9 mouse cellular contexts compared by ENCODE assay signal in the genomic region with DNA sequence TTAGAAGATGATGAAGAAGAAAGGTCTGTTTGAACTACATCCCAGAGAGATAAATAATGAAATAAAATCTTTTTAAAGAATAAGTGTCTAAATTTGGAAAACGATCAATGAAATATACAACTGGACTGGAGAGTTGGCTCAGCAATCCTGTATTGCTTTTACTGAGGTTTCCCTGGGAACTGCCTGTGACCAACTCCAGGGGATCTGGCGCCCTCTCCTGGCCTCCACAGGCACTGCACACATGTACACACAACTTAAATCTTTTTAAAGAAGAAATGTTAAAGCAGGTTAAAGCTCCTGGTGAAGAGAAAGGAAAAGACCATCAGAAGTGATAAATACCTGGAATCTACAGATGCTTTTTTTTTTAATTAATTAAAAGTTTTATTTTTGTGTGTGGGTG. TPM values are rescaled to one million over a fixed set of nuclear protein-coding genes. Genes with fewer than 3 reads are reported as not detected.
DNase-seq lines count a peak whose midpoint lies in the region; ATAC-seq and TF ChIP-seq lines count a peak whose summit lies in the region.
"Had no signal": no experiment of that assay in that cellular context is flagged by ENCODE, and none has a peak within 500 bp of the region (broad histone marks: within the 10 kb centered on the region; RNA-seq: fewer than 3 reads in every experiment).

No protein-coding gene starts in this region.

- no peaks in the 10 kb centered on the region for H3K9me3 ChIP-seq in midbrain, embryonic 14.5 days (ENCODE audit: control insufficient read depth, low read length)
- no peaks in the 10 kb centered on the region for H3K9me3 ChIP-seq in midbrain, embryonic 16.5 days (replicated peaks; ENCODE audit: control insufficient read depth, low read length, poor library complexity, severe bottlenecking)
- no peaks in the 10 kb centered on the region for H3K9me3 ChIP-seq in kidney, postnatal 0 days (replicated peaks; ENCODE audit: low read length)
- H3K9me3 ChIP-seq: heart, embryonic 13.5 days had no signal

- no peak for TF ChIP-seq POLR2A in bone marrow macrophage, adult 2 months (IDR thresholded peaks at IDR 0.05; ENCODE audit: borderline replicate concordance, low read depth, low read length)

- peak; percentile 92 for DNase-seq in midbrain, embryonic 14.5 days
- DNase-seq in kidney, postnatal 0 days (ENCODE audit: low spot score) = peak; percentile 90
- peak; percentile 81 to 83 for DNase-seq in lung, adult 18-20 months
- DNase-seq in right cerebral cortex, adult 18-20 months = peak; percentile 75
- DNase-seq in urinary bladder, adult 18-20 months (ENCODE audit: low spot score in 2 of 2) = peak; percentile 59 to 74

- H3K4me3 ChIP-seq in midbrain, embryonic 14.5 days (replicated peaks; ENCODE audit: low read depth, low read length) = no peak overlapping the region
- H3K4me3 ChIP-seq in midbrain, embryonic 16.5 days (ENCODE audit: low read depth, low read length) = no peak overlapping the region
- H3K4me3 ChIP-seq in bone marrow macrophage, adult 2 months (ENCODE audit: insufficient read depth, low read length) = no peak overlapping the region
- H3K4me3 ChIP-seq in kidney, postnatal 0 days (replicated peaks; ENCODE audit: low read depth, low read length) = no peak overlapping the region
- H3K4me3 ChIP-seq: heart, embryonic 13.5 days had no signal

- no peak overlapping the region for H3K4me2 ChIP-seq in midbrain, embryonic 14.5 days (ENCODE audit: low read length)
- H3K4me2 ChIP-seq in midbrain, embryonic 16.5 days (ENCODE audit: low read length) = no peak overlapping the region
- H3K4me2 ChIP-seq in kidney, postnatal 0 days (ENCODE audit: low read length) = no peak overlapping the region
- H3K4me2 ChIP-seq: heart, embryonic 13.5 days had no signal

- H3K4me1 ChIP-seq in midbrain, embryonic 14.5 days (ENCODE audit: control insufficient read depth, insufficient read depth, low read length) = no peaks in the 10 kb centered on the region
- peaks cover 9% of the 10 kb centered on the region for H3K4me1 ChIP-seq in midbrain, embryonic 16.5 days (ENCODE audit: control insufficient read depth, insufficient read depth, low read length)
- no peaks in the 10 kb centered on the region for H3K4me1 ChIP-seq in bone marrow macrophage, adult 2 months (ENCODE audit: control insufficient read depth, insufficient read depth, low read length)
- no peaks in the 10 kb centered on the region for H3K4me1 ChIP-seq in kidney, postnatal 0 days (replicated peaks; ENCODE audit: insufficient read depth, low read length)

- TF ChIP-seq CTCF in bone marrow macrophage, adult 2 months (IDR thresholded peaks at IDR 0.05; ENCODE audit: low read depth, low read length) = peak; percentile 97
- peak; percentile 99 for TF ChIP-seq CTCF in kidney, postnatal 0 days (IDR thresholded peaks at IDR 0.05; ENCODE audit: low read depth)

- H3K36me3 ChIP-seq in midbrain, embryonic 14.5 days (ENCODE audit: control insufficient read depth, insufficient read depth, low read length) = peaks cover 74% of the 10 kb centered on the region
- peaks cover 23% of the 10 kb centered on the region for H3K36me3 ChIP-seq in midbrain, embryonic 16.5 days (ENCODE audit: control insufficient read depth, insufficient read depth, low read length)
- peaks cover 48% of the 10 kb centered on the region for H3K36me3 ChIP-seq in kidney, postnatal 0 days (ENCODE audit: insufficient read depth, low read length)

- H3K27me3 ChIP-seq in midbrain, embryonic 14.5 days (ENCODE audit: control insufficient read depth, insufficient read depth, low read length) = no peaks in the 10 kb centered on the region
- no peaks in the 10 kb centered on the region for H3K27me3 ChIP-seq in midbrain, embryonic 16.5 days (ENCODE audit: control insufficient read depth, insufficient read depth, low read depth, low read length)
- H3K27me3 ChIP-seq in kidney, postnatal 0 days (ENCODE audit: insufficient read depth, low read length) = no peaks in the 10 kb centered on the region
- H3K27me3 ChIP-seq: heart, embryonic 13.5 days had no signal

- 33% methylated on average over 2 of the region's 2 CpGs for WGBS in midbrain, embryonic 14.5 days
- 31% methylated on average over 2 of the region's 2 CpGs for WGBS in midbrain, embryonic 16.5 days
- WGBS in kidney, postnatal 0 days = 20% methylated on average over 2 of the region's 2 CpGs

- no peak overlapping the region for H3K9ac ChIP-seq in midbrain, embryonic 14.5 days (replicated peaks; ENCODE audit: low read length)
- no peak overlapping the region for H3K9ac ChIP-seq in midbrain, embryonic 16.5 days (ENCODE audit: low read depth, low read length)
- no peak overlapping the region for H3K9ac ChIP-seq in kidney, postnatal 0 days (ENCODE audit: low read depth, low read length)
- H3K9ac ChIP-seq: heart, embryonic 13.5 days had no signal

- no peak for ATAC-seq in midbrain, embryonic 14.5 days (ENCODE audit: low FRiP score, low TSS enrichment)
- ATAC-seq in midbrain, embryonic 16.5 days = no peak
- peak; percentile 67; the same call in 1 of the 2 replicates for ATAC-seq in erythroid progenitor cell, adult 5-6 weeks (replicated peaks; ENCODE audit: low FRiP score, poor library complexity, severe bottlenecking)
- ATAC-seq in kidney, postnatal 0 days (replicated peaks; ENCODE audit: low FRiP score, low read depth) = no peak

- no peak overlapping the region for H3K27ac ChIP-seq in midbrain, embryonic 14.5 days (replicated peaks; ENCODE audit: low read depth, low read length)
- no peak overlapping the region for H3K27ac ChIP-seq in midbrain, embryonic 16.5 days (ENCODE audit: low read length)
- H3K27ac ChIP-seq in bone marrow macrophage, adult 2 months (ENCODE audit: insufficient read depth, low read depth, low read length) = no peak overlapping the region
- no peak overlapping the region for H3K27ac ChIP-seq in kidney, postnatal 0 days
- H3K27ac ChIP-seq: heart, embryonic 13.5 days had no signal

RNA-seq across cellular contexts. Expression of gene Nedd4, which starts 10.2 kb away (rescaled TPM):
- polyA plus RNA-seq in midbrain, embryonic 14.5 days (2014; fragmentation: Nextera tagmentation; extraction: Ambion mirVana) = 351 and 564 TPM in 2 replicates
- 393 and 436 TPM in 2 replicates for polyA plus RNA-seq in midbrain, embryonic 16.5 days (2015; fragmentation: Nextera tagmentation; extraction: Ambion mirVana)
- polyA plus RNA-seq in bone marrow macrophage, adult 2 months (2012; ENCODE audit: insufficient read depth, insufficient read length, missing spikeins) = 3.7 and 4.2 TPM in 2 replicates
- total RNA-seq in erythroid progenitor cell, adult 5-6 weeks (2015; ENCODE audit: low replicate concordance) = 47.8 and 53.0 TPM in 2 replicates
- 52.5 and 67.9 TPM in 2 replicates for total RNA-seq in erythroid progenitor cell, adult 5-6 weeks (2017; ENCODE audit: low replicate concordance)
- polyA plus RNA-seq in kidney, postnatal 0 days (2015; fragmentation: Nextera tagmentation; extraction: Ambion mirVana) = 377 and 437 TPM in 2 replicates

Comparison
In these comparisons a context has a peak if more than half of its experiments do, and no peak if none do; other contexts are left out.
1. RNA of gene Nedd4, which starts 10.2 kb away (polyA plus RNA-seq): 351 to 564 TPM in midbrain, embryonic 14.5 days, 393 to 436 TPM in midbrain, embryonic 16.5 days and 377 to 437 TPM in kidney, postnatal 0 days; 3.7 to 4.2 TPM in bone marrow macrophage, adult 2 months; every median in the first group is over 10 times any median in the second.
2. Peak in every context shown above with its lines, with median percentiles within 50 percentile points of each other: DNase-seq.